Mouse (Mus musculus): ENCODE data around the gene Hdgf. TPM values are rescaled to one million over a fixed set of nuclear protein-coding genes. Genes with fewer than 3 reads are reported as not detected.

Gene Hdgf
- polyA plus RNA-seq, 1 experiment from 2014 or later: 305 TPM

DNA sequence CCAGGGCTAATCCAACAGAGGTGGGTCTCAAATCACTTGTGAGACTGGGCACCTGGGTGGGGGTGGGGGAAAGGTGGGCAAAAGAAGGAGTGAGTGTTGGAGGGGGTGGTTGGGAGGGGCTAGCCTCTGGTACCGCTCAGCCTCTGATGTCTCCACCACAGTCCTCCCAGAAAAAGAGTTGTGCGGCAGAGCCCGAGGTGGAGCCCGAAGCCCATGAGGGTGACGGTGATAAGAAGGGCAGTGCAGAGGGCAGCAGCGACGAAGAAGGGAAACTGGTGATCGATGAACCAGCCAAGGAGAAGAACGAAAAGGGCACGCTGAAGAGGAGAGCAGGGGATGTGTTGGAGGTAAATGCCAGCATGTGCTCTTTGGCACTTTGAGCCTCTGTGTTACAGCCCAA lies 7.8 kb downstream of the Hdgf start:
- Histone ChIP-seq H3K27ac (replicated peaks; ENCODE audit: low read depth, low read length) (no peak overlapping the region), H3K36me3 (ENCODE audit: control insufficient read depth, insufficient read depth, low read length) (peaks cover 16% of the 10 kb centered on the region; the same call in 1 of the 2 replicates), H3K4me2 (ENCODE audit: low read depth, severe bottlenecking) (no peak overlapping the region), H3K9ac (ENCODE audit: low read length) (no peak overlapping the region), H3K4me1 (ENCODE audit: control insufficient read depth, insufficient read depth, low read length) (peaks cover 18% of the 10 kb centered on the region), H3K4me3 (ENCODE audit: low read depth, low read length) (no peak overlapping the region), H3K9me3 (ENCODE audit: control insufficient read depth, low read length) (no peaks in the 10 kb centered on the region), H3K27me3 (ENCODE audit: control insufficient read depth, insufficient read depth, low read length) (no peaks in the 10 kb centered on the region)
- WGBS: 93% methylated on average over 10 of the region's 10 CpGs
- ATAC-seq (ENCODE audit: insufficient number of reproducible peaks, low FRiP score, low TSS enrichment, low read depth): no peak
- peak; percentile 17 for DNase-seq (ENCODE audit: low spot score)

DNA sequence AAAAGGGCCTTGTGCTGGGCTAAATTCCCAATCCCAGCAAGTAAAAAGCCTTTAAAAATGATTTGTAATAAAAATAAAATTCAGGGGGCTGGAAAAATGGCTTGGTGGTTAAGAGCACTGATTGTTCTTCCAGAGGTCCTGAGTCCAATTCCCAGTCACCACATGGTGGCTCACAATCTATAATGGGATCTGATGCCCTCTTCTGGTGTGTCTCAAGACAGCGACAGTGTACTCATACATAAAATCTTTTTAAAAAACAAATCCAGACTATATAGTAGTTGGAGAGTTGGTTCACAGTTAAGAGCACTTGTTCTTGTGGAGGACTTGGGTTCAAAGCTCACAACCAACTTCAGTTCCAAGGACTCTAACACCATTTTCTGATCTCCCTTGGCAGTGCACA lies 10.9 kb downstream of the Hdgf start:
- 95% methylated on average over 1 of the region's 1 CpGs for WGBS
- DNase-seq (ENCODE audit: low spot score): no peak
- Histone ChIP-seq H3K9ac (ENCODE audit: low read length) (no peak overlapping the region), H3K4me1 (ENCODE audit: control insufficient read depth, insufficient read depth, low read length) (no peaks in the 10 kb centered on the region), H3K9me3 (ENCODE audit: control insufficient read depth, low read length) (no peaks in the 10 kb centered on the region), H3K4me3 (ENCODE audit: low read depth, low read length) (no peak overlapping the region), H3K27ac (replicated peaks; ENCODE audit: low read depth, low read length) (no peak overlapping the region), H3K27me3 (ENCODE audit: control insufficient read depth, insufficient read depth, low read length) (no peaks in the 10 kb centered on the region), H3K36me3 (ENCODE audit: control insufficient read depth, insufficient read depth, low read length) (peaks cover 16% of the 10 kb centered on the region; the same call in 1 of the 2 replicates), H3K4me2 (ENCODE audit: low read depth, severe bottlenecking) (no peak overlapping the region)
- no peak for ATAC-seq (ENCODE audit: insufficient number of reproducible peaks, low FRiP score, low TSS enrichment, low read depth)

DNA sequence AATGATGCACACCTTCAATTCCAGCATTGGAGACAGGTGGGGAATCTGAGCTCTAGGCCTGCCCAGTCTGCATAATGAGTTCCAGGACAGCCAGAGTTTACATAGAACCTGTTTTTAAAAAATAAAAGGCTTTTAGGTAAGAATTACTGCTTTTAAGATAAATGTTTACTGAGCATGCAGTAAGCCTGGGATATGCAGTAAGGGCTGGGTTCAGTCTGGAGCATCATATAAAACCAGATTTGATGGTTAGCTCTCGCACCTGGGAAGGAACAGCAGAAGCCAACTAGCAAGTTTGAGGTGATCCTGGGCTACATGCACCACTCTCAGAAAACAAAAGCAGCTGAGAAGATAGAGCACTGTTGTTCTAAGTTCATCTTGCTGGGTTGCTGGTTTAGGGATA lies 12.4 kb downstream of the Hdgf start:
- Histone ChIP-seq H3K27me3 (ENCODE audit: control insufficient read depth, insufficient read depth, low read length) (no peaks in the 10 kb centered on the region), H3K27ac (replicated peaks; ENCODE audit: low read depth, low read length) (peak overlapping the region; percentile 26; the same call in 1 of the 2 replicates), H3K9me3 (ENCODE audit: control insufficient read depth, low read length) (no peaks in the 10 kb centered on the region), H3K36me3 (ENCODE audit: control insufficient read depth, insufficient read depth, low read length) (peaks cover 19% of the 10 kb centered on the region; the same call in 1 of the 2 replicates), H3K4me2 (ENCODE audit: low read depth, severe bottlenecking) (no peak overlapping the region), H3K4me1 (ENCODE audit: control insufficient read depth, insufficient read depth, low read length) (no peaks in the 10 kb centered on the region), H3K9ac (ENCODE audit: low read length) (0 out of 2 replicates have a peak overlapping the region, but pooled peaks have one; percentile 27), H3K4me3 (ENCODE audit: low read depth, low read length) (no peak overlapping the region)
- no peak for ATAC-seq (ENCODE audit: insufficient number of reproducible peaks, low FRiP score, low TSS enrichment, low read depth)
- peak; percentile 20 for DNase-seq (ENCODE audit: low spot score)
- 88% methylated on average over 1 of the region's 1 CpGs for WGBS

DNA sequence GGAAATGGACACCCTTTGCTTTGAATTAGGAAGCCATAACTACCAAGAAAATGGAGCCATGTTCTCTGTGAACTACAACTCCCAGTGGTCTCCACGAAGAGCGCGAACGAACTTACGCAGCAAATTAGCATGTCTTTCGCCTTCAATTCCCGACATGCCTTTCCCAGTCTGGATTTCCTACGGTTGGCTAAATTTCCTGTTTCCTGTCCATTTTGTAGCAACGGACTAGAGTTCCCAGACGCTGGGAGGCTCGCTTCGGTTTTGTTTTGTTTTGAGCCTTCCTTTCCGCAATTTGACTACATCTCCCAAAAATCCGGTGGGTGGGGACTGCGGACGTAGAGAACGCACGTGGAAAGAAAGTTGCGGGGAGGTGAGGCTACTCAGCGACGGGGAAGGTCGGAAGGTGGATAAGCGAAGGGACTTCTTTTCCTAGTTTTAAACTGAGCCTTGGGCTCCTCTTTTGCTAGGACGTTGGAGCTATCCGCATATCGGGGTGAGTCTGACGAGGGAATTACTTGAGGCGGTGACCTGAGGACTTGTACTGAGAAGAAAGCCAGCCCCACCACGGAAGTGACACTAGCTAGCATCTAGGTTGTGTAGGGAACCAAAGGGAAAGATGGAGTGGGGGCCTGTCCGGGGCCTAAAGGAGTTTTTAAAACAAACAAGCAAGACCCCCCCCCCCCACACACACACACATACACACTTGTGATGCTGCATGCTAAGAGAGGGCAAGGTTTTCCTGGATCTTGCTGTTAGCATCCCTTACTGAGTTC lies 13.4 kb downstream of the Hdgf start, which contains the start of gene Mrpl24:
Gene Mrpl24, plus strand, starts transcription at position 171 of the 773 bp plus-strand sequence.
- Histone ChIP-seq H3K9me3 (ENCODE audit: control insufficient read depth, low read length) (no peaks in the 10 kb centered on the region), H3K4me1 (ENCODE audit: control insufficient read depth, insufficient read depth, low read length) (no peaks in the 10 kb centered on the region), H3K27me3 (ENCODE audit: control insufficient read depth, insufficient read depth, low read length) (no peaks in the 10 kb centered on the region), H3K4me3 (ENCODE audit: low read depth, low read length) (peak within 1 kb of the TSS; percentile 60), H3K27ac (replicated peaks; ENCODE audit: low read depth, low read length) (peak within 1 kb of the TSS; percentile 61; the same call in 1 of the 2 replicates), H3K9ac (ENCODE audit: low read length) (peak within 1 kb of the TSS; percentile 68), H3K4me2 (ENCODE audit: low read depth, severe bottlenecking) (peak within 1 kb of the TSS; percentile 71), H3K36me3 (ENCODE audit: control insufficient read depth, insufficient read depth, low read length) (peaks cover 25% of the 10 kb centered on the region)
- peak; percentile 79 for DNase-seq (ENCODE audit: low spot score)
- WGBS: under 1% methylated on average over 30 of the region's 30 CpGs
- ATAC-seq (ENCODE audit: insufficient number of reproducible peaks, low FRiP score, low TSS enrichment, low read depth): peak; percentile 79; the same call in 1 of the 2 replicates

DNA sequence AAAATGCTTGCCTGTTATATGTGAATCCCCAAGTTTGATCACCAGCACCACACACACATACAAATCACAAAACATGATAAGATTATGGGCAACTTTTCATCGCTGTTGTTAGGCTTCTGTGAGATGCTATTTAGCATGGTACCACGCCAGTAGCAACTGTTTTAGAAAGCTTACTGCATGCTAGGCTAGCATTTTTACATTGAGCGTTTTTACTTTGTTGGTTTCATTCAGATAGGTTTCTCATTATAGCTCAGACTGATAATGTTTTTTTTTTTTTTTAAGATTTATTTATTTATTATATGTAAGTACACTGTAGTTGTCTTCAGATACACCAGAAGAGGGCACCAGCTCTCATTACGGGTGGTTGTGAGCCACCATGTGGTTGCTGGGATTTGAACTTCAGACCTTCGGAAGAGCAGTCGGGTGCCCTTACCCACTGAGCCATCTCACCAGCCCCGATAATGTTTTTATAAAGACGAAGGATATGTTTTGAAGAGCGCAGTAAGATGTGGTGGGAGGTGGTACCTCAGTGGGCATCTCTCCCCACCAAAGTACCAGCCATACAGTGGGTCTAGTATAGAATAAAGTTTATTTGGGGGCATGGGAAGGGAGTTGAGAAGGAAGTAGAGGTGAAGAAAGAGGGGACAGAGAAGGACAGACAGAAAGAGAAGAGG lies 14.3 kb downstream of the Hdgf start:
- no peak overlapping the region for H3K9ac ChIP-seq (ENCODE audit: low read length)
- no peaks in the 10 kb centered on the region for H3K9me3 ChIP-seq (ENCODE audit: control insufficient read depth, low read length)
- peak overlapping the region; percentile 71 for H3K4me2 ChIP-seq (ENCODE audit: low read depth, severe bottlenecking)
- H3K4me1 ChIP-seq (ENCODE audit: control insufficient read depth, insufficient read depth, low read length): no peaks in the 10 kb centered on the region
- WGBS: 62% methylated on average over 9 of the region's 9 CpGs
- DNase-seq (ENCODE audit: low spot score) (no peak), ATAC-seq (ENCODE audit: insufficient number of reproducible peaks, low FRiP score, low TSS enrichment, low read depth) (no peak)
- no peak overlapping the region for H3K27ac ChIP-seq (replicated peaks; ENCODE audit: low read depth, low read length)
- peaks cover 26% of the 10 kb centered on the region for H3K36me3 ChIP-seq (ENCODE audit: control insufficient read depth, insufficient read depth, low read length)
- H3K4me3 ChIP-seq (ENCODE audit: low read depth, low read length): peak overlapping the region; percentile 60
- H3K27me3 ChIP-seq (ENCODE audit: control insufficient read depth, insufficient read depth, low read length): no peaks in the 10 kb centered on the region

DNA sequence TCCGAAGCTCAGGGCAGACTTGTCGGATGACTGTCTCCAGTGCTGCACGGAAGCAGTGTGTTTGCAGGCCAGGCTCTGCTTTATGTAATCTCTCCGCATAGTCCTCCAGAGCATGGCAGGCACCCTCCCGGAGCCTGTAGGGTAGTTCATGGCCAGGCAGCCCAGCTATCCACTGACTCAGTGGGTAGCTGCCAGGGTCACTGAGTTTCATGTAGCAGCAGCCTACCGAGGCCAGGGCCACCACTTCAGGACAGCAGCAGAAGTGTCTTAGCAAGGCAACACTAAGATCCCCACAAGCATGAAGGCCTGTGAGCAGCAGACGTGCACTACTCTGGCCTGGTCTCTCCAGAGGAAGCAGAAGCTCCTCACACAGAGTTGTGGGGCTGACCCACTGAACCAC lies 18.9 kb downstream of the Hdgf start:
- H3K4me3 ChIP-seq (ENCODE audit: low read depth, low read length): no peak overlapping the region

DNA sequence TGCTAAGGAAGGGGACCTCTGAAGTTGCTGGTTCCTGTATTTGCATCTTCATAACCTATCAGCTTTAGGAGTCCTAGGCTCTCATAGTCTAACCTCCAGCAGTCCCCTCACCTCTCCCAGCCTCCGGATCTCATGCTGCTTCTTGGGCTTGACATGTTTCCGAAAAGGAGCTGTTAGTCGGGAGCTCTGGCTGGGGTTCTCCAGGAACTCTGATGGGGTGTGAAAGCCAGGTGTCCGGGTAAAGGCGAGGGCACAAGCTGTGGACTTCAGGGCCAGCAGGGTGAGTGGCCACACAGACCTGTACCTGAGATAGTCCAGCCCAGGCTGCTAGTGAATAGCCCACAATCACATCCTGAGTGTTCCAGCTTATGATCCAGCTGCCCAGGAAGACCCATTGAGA lies 21.3 kb downstream of the Hdgf start:
- no peak for ATAC-seq (ENCODE audit: insufficient number of reproducible peaks, low FRiP score, low TSS enrichment, low read depth)
- Histone ChIP-seq H3K4me3 (ENCODE audit: low read depth, low read length) (no peak overlapping the region), H3K36me3 (ENCODE audit: control insufficient read depth, insufficient read depth, low read length) (peaks cover 30% of the 10 kb centered on the region), H3K4me2 (ENCODE audit: low read depth, severe bottlenecking) (no peak overlapping the region), H3K4me1 (ENCODE audit: control insufficient read depth, insufficient read depth, low read length) (peaks cover 8% of the 10 kb centered on the region; the same call in 1 of the 2 replicates), H3K27me3 (ENCODE audit: control insufficient read depth, insufficient read depth, low read length) (no peaks in the 10 kb centered on the region), H3K27ac (replicated peaks; ENCODE audit: low read depth, low read length) (no peak overlapping the region), H3K9ac (ENCODE audit: low read length) (no peak overlapping the region), H3K9me3 (ENCODE audit: control insufficient read depth, low read length) (no peaks in the 10 kb centered on the region)
- DNase-seq (ENCODE audit: low spot score): no peak
- 90% methylated on average over 5 of the region's 5 CpGs for WGBS

More for the DNA sequence above, 18.9 kb downstream of the Hdgf start:
- no peaks in the 10 kb centered on the region for H3K27me3 ChIP-seq (ENCODE audit: control insufficient read depth, insufficient read depth, low read length)
- no peaks in the 10 kb centered on the region for H3K9me3 ChIP-seq (ENCODE audit: control insufficient read depth, low read length)
- 0 out of 2 replicates have a peak, but pooled peaks cover 2% of the 10 kb centered on the region for H3K4me1 ChIP-seq (ENCODE audit: control insufficient read depth, insufficient read depth, low read length)
- ATAC-seq (ENCODE audit: insufficient number of reproducible peaks, low FRiP score, low TSS enrichment, low read depth): no peak
- no peak overlapping the region for H3K9ac ChIP-seq (ENCODE audit: low read length)
- H3K27ac ChIP-seq (replicated peaks; ENCODE audit: low read depth, low read length): no peak overlapping the region
- no peak overlapping the region for H3K4me2 ChIP-seq (ENCODE audit: low read depth, severe bottlenecking)
- H3K36me3 ChIP-seq (ENCODE audit: control insufficient read depth, insufficient read depth, low read length): peaks cover 30% of the 10 kb centered on the region
- 91% methylated on average over 7 of the region's 7 CpGs for WGBS
- no peak for DNase-seq (ENCODE audit: low spot score)

DNA sequence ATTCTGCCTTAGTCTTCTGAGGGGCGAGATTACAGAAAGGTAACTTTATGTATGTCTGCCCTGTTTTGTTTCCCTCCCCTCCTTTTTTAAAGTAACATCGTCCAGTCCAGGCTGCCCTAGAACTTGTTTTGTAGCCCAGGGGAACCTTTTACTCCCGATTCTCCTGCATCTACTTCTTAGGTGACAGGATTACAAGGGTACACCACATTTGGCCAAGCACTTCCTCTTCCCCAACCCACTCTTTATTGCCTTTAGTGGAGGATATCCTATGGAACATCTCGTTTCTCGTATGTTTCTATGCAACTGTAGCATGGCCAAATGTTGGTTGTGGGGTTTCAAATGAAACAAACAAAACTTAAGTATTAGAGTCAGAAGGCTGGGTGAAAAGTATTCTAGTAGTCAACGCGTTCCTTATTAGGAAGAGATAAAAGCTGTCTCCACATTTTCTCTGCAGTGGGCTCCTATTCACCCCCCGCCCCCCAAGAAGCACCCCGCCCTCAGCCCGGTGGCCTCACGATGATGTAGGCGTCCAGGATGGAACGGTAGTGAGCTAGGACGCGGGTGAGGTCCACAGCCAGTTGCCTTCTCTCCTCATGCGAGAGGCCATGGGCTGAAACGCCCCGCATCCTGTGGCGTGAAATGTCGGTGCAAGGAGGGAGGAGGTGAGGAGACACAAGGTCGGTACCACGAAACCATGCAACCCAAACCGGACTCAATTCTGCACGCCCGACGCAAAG lies 23.4 kb downstream of the Hdgf start:
- WGBS: 6% methylated on average over 26 of the region's 26 CpGs
- no peak overlapping the region for H3K27ac ChIP-seq (replicated peaks; ENCODE audit: low read depth, low read length)
- peaks cover 8% of the 10 kb centered on the region; the same call in 1 of the 2 replicates for H3K4me1 ChIP-seq (ENCODE audit: control insufficient read depth, insufficient read depth, low read length)
- H3K27me3 ChIP-seq (ENCODE audit: control insufficient read depth, insufficient read depth, low read length): no peaks in the 10 kb centered on the region
- ATAC-seq (ENCODE audit: insufficient number of reproducible peaks, low FRiP score, low TSS enrichment, low read depth) (peak; percentile 53), DNase-seq (ENCODE audit: low spot score) (no peak)
- H3K9ac ChIP-seq (ENCODE audit: low read length): peak overlapping the region; percentile 61
- peak overlapping the region; percentile 52 for H3K4me3 ChIP-seq (ENCODE audit: low read depth, low read length)
- peaks cover 22% of the 10 kb centered on the region for H3K36me3 ChIP-seq (ENCODE audit: control insufficient read depth, insufficient read depth, low read length)
- peak overlapping the region; percentile 69 for H3K4me2 ChIP-seq (ENCODE audit: low read depth, severe bottlenecking)
- H3K9me3 ChIP-seq (ENCODE audit: control insufficient read depth, low read length): no peaks in the 10 kb centered on the region

All from limb, embryonic 11.5 days (tissue).